Mouse (Mus musculus) embryo, embryonic 11.5 days (tissue): ENCODE measurements around the gene Ntng2.

Experiments
- DNase-seq: peaks from one replicate; pipeline ENCODE4 v3.0.0-alpha.2; 2012; ENCODE audit warnings: low read depth, low spot score

Gene Ntng2

GRCm38 (mm10) chr2:29191216-29192215, 61.3 kb downstream of the Ntng2 start:
- no peak for DNase-seq

- no peak for DNase-seq
These were observed 62.4 kb downstream of the Ntng2 start for GRCm38 (mm10) chr2:29190392-29190791.

- no peak for DNase-seq
These were observed 66.6 kb downstream of the Ntng2 start for GRCm38 (mm10) chr2:29186209-29186608.

GRCm38 (mm10) chr2:29183266-29183924, 69.4 kb downstream of the Ntng2 start:
- DNase-seq: no peak

GRCm38 (mm10) chr2:29181111-29181510, 71.7 kb downstream of the Ntng2 start:
- no peak for DNase-seq

- no peak for DNase-seq
These were observed 73.0 kb downstream of the Ntng2 start for GRCm38 (mm10) chr2:29179810-29180209.

- DNase-seq: no peak
These were observed 77.9 kb downstream of the Ntng2 start for GRCm38 (mm10) chr2:29174887-29175286.

GRCm38 (mm10) chr2:29168067-29168466, 84.7 kb downstream of the Ntng2 start:
- DNase-seq: no peak

- no peak for DNase-seq
These were observed 100.9 kb downstream of the Ntng2 start for GRCm38 (mm10) chr2:29151941-29152340.
